Mouse (Mus musculus) liver, adult 2 months (tissue): Measurements from ENCODE around the gene 9930104L06Rik. TPM values are rescaled to one million over a fixed set of nuclear protein-coding genes. Genes with fewer than 3 reads are reported as not detected.

Experiments used
- DNase-seq: peaks from one replicate; pipeline ENCODE4 v3.0.0-alpha.2; 2011; ENCODE audit warnings: low read depth, low spot score; ENCODE audit errors: extremely low read depth
- H3K27ac ChIP-seq: fragments of 200-500 bp; replicated peaks from 2 replicates; pipeline ENCODE4 v1.5.1; 2012; ENCODE audit warnings: low read depth, mild to moderate bottlenecking, control low read depth, inconsistent platforms, low read length; ENCODE audit not compliant: insufficient read depth
- H3K27me3 ChIP-seq: fragments of 200-500 bp; 2 replicates; pipeline ENCODE4 v1.6.1; 2012; ENCODE audit warnings: mild to moderate bottlenecking, moderate library complexity, low read length, inconsistent platforms; ENCODE audit not compliant: control insufficient read depth, insufficient read depth
- H3K36me3 ChIP-seq: fragments of 200-500 bp; 2 replicates; pipeline ENCODE4 v1.6.1; 2012; ENCODE audit warnings: low read length, inconsistent platforms; ENCODE audit not compliant: control insufficient read depth, insufficient read depth
- H3K4me1 ChIP-seq: fragments of 200-500 bp; 2 replicates; pipeline ENCODE4 v1.6.1; 2011; ENCODE audit warnings: low read length; ENCODE audit not compliant: control insufficient read depth, insufficient read depth
- H3K4me3 ChIP-seq: fragments of 200-500 bp; 2 replicates; pipeline ENCODE4 v1.5.1; 2011; ENCODE audit warnings: low read depth, mild to moderate bottlenecking, control low read depth, low read length, moderate library complexity; ENCODE audit not compliant: insufficient read depth
- H3K79me2 ChIP-seq: fragments of 200-500 bp; 2 replicates; pipeline ENCODE4 v1.6.1; 2012; ENCODE audit warnings: inconsistent platforms, mild to moderate bottlenecking, low read length, moderate library complexity; ENCODE audit not compliant: control insufficient read depth, insufficient read depth
- H3K9ac ChIP-seq: fragments of 200-500 bp; 2 replicates; pipeline ENCODE4 v1.6.1; 2012; ENCODE audit warnings: low read depth, mild to moderate bottlenecking, control low read depth, inconsistent platforms, low read length
- CTCF ChIP-seq: fragments of 200-500 bp; IDR thresholded peaks from 2 replicates; pipeline ENCODE4 v1.5.1; 2011; ENCODE audit warnings: low read depth, low read length, control low read depth
- POLR2A ChIP-seq: fragments of 200-500 bp; IDR thresholded peaks from 2 replicates; pipeline ENCODE4 v1.6.1; 2011; ENCODE audit warnings: low read length, control low read depth; ENCODE audit not compliant: insufficient read depth; ENCODE audit errors: extremely low read depth
- WGBS: fragments of 180-500 bp; shearing (Covaris S2); methylation state at CpG from one replicate; pipeline ENCODE4 v1.1.7; 2018; 5-methylcytosine and 5-hydroxymethylcytosine counted together
- polyA plus RNA-seq: library from polyadenylated mRNA; depleted of rRNA; stranded (reverse); fragments of >200 nt; gene quantifications from 2 replicates; pipeline ENCODE4 v1.2.3, GENCODE M21; 2012
- total RNA-seq: library from RNA; depleted of rRNA; stranded (reverse); fragments of >200 nt; gene quantifications from 2 replicates; pipeline ENCODE4 v1.2.3, GENCODE M21; 2014

9930104L06Rik gene
- total and polyA plus RNA-seq, 2 experiments = 4.1 to 9.2 TPM

- 71% methylated on average over 8 of the region's 8 CpGs for WGBS
These were observed 34.2 kb downstream of the 9930104L06Rik start for GRCm38 (mm10) chr4:124971094-124971493.

GRCm38 (mm10) chr4:124972316-124972715 is 35.5 kb downstream of the 9930104L06Rik start:
- Histone ChIP-seq H3K27ac (no peak overlapping the region), H3K9ac (no peak overlapping the region), H3K36me3 (no peaks in the 10 kb centered on the region), H3K4me1 (no peaks in the 10 kb centered on the region), H3K27me3 (no peaks in the 10 kb centered on the region), H3K4me3 (no peak overlapping the region), H3K79me2 (no peaks in the 10 kb centered on the region)
- DNase-seq = no peak
- WGBS = 59% methylated on average over 9 of the region's 9 CpGs
- TF ChIP-seq POLR2A (no peak), CTCF (no peak)

More at GRCm38 (mm10) chr4:124971094-124971493, 34.2 kb downstream of the 9930104L06Rik start:
- no peak for TF ChIP-seq CTCF
- TF ChIP-seq POLR2A = no peak
- no peak overlapping the region for H3K27ac ChIP-seq
- H3K4me1 ChIP-seq = no peaks in the 10 kb centered on the region
- no peak overlapping the region for H3K9ac ChIP-seq
- no peaks in the 10 kb centered on the region for H3K79me2 ChIP-seq
- H3K27me3 ChIP-seq = no peaks in the 10 kb centered on the region
- no peaks in the 10 kb centered on the region for H3K36me3 ChIP-seq
- DNase-seq = no peak
- H3K4me3 ChIP-seq = no peak overlapping the region

GRCm38 (mm10) chr4:124973296-124973695 is 36.4 kb downstream of the 9930104L06Rik start:
- no peaks in the 10 kb centered on the region for H3K36me3 ChIP-seq
- no peaks in the 10 kb centered on the region for H3K79me2 ChIP-seq
- no peak for DNase-seq
- no peak overlapping the region for H3K4me3 ChIP-seq
- no peaks in the 10 kb centered on the region for H3K4me1 ChIP-seq
- TF ChIP-seq CTCF (no peak), POLR2A (no peak)
- no peak overlapping the region for H3K9ac ChIP-seq
- no peak overlapping the region for H3K27ac ChIP-seq
- 58% methylated on average over 2 of the region's 2 CpGs for WGBS
- H3K27me3 ChIP-seq = no peaks in the 10 kb centered on the region

- H3K4me3 ChIP-seq = no peak overlapping the region
- 18% methylated on average over 5 of the region's 5 CpGs for WGBS
- no peak for DNase-seq
These were observed 41.4 kb downstream of the 9930104L06Rik start for GRCm38 (mm10) chr4:124978201-124978600.

GRCm38 (mm10) chr4:124983893-124984526 is 47.2 kb downstream of the 9930104L06Rik start:
- Histone ChIP-seq H3K4me3 (no peak overlapping the region), H3K36me3 (no peaks in the 10 kb centered on the region), H3K79me2 (no peaks in the 10 kb centered on the region), H3K9ac (no peak overlapping the region), H3K27me3 (peaks cover 16% of the 10 kb centered on the region), H3K4me1 (no peaks in the 10 kb centered on the region), H3K27ac (no peak overlapping the region)
- TF ChIP-seq POLR2A (no peak), CTCF (peak; percentile 44)
- no peak for DNase-seq
- WGBS = 22% methylated on average over 9 of the region's 9 CpGs

More at GRCm38 (mm10) chr4:124978201-124978600, 41.4 kb downstream of the 9930104L06Rik start:
- H3K79me2 ChIP-seq = no peaks in the 10 kb centered on the region
- no peak for TF ChIP-seq CTCF
- no peak for TF ChIP-seq POLR2A
- no peak overlapping the region for H3K27ac ChIP-seq
- H3K36me3 ChIP-seq = no peaks in the 10 kb centered on the region
- H3K9ac ChIP-seq = no peak overlapping the region
- no peaks in the 10 kb centered on the region; the same call in 1 of the 2 replicates for H3K27me3 ChIP-seq
- no peaks in the 10 kb centered on the region for H3K4me1 ChIP-seq
